Mouse (Mus musculus) ES-Bruce4 (cell line): Measurements from ENCODE around the gene Irf2bp2.

ENCODE experiments used
- CTCF ChIP-seq: IDR thresholded peaks from one replicate; pipeline ENCODE4 v1.8.1; 2011; ENCODE audit warnings: low read depth, low read length
- EP300 ChIP-seq: IDR thresholded peaks from 2 replicates; pipeline ENCODE4 v1.6.1; 2011; ENCODE audit warnings: low read depth, low read length; ENCODE audit not compliant: insufficient read depth
- POLR2A ChIP-seq: IDR thresholded peaks from one replicate; pipeline ENCODE4 v1.8.1; 2011; ENCODE audit warnings: low read length; ENCODE audit not compliant: insufficient read depth

DNA sequence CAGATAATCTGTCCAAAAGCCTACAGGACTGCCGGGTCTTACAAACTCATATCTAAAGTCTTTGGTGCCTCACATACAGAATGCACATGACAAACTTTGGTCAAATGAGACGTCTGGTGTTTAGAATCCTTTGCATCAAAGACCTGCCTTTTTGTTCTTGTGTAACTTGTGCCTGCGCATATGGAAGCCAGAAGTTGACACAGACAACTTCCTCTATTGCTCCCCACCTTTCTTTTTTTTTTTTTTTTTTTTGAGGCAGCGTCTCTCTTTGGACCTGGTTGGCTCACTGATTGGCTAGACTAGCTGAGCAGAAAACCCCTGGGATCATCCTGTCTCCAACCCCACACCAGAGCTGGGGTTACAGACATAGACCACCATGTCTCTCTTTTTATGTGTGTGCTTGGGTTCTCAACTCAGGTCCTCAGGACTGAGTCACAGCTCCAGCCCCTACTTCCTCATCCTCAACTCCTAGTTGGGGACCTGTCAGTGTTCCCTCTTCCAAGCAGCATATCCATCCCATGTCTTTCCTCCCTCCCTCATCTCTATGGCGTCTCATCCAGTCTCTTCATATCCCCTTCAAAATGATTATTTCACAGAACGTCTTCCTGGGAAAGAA is 20.6 kb downstream of the Irf2bp2 start:
- TF ChIP-seq CTCF: no peak
- TF ChIP-seq POLR2A: no peak
- no peak for TF ChIP-seq EP300
